Mouse (Mus musculus): Measurements from ENCODE around the gene Eif6.

DNA sequence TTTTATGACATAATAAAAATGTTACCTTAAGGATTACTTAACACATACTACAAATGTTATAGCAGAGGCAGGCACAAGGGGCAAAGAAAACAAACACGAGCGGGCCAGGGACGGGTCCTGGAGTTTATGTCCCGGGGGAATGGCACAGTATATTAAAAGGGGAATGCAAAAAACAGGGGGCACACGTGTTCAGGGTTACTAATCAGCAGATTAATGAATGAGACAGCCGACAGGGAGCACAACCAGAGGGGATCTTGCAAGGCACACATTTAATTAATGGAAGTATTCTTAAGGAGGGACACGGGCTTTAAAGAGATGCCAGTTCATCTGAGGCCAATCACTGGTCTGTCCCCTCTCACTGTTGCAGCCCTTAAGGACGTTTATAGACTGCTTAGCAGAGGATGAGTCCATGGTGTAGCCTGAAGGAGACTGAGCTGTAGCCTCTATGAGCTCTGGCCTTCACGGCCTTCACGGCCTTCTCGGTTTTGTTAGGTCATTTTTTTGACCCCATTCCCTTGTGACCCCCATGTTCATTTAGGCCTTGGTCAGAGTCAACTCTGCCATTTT is 36.7 kb upstream of the Eif6 start:
- no peak for TF ChIP-seq GATA1 (IDR thresholded peaks at IDR 0.05; ENCODE audit: borderline replicate concordance, low read length)
- no peak for TF ChIP-seq FLI1 (IDR thresholded peaks at IDR 0.05; ENCODE audit: low read length)

Data from megakaryocyte, embryonic 14.5 days (primary cell).